Mouse (Mus musculus): Measurements from ENCODE around the gene Mthfd1.

Mthfd1 gene

GRCm38 (mm10) chr12:76361405-76362302, 106.6 kb downstream of the Mthfd1 start:
- DNase-seq = no peak

GRCm38 (mm10) chr12:76362303-76362676, 107.2 kb downstream of the Mthfd1 start:
- no peak for DNase-seq

GRCm38 (mm10) chr12:76366276-76366675, 111.2 kb downstream of the Mthfd1 start:
- DNase-seq = no peak

- DNase-seq = peak; percentile 41
Observed at GRCm38 (mm10) chr12:76367096-76367995, 112.2 kb downstream of the Mthfd1 start.

- no peak for DNase-seq
Observed at GRCm38 (mm10) chr12:76368201-76368789, 113.2 kb downstream of the Mthfd1 start.

GRCm38 (mm10) chr12:76368790-76369205, 113.7 kb downstream of the Mthfd1 start:
- no peak for DNase-seq
